Mouse (Mus musculus): ENCODE results near the gene Ush2a. TPM values are rescaled to one million over a fixed set of nuclear protein-coding genes. Genes with fewer than 3 reads are reported as not detected.

Ush2a gene
- polyA plus RNA-seq, 1 experiment from 2014 or later, result 0.09 TPM

DNA sequence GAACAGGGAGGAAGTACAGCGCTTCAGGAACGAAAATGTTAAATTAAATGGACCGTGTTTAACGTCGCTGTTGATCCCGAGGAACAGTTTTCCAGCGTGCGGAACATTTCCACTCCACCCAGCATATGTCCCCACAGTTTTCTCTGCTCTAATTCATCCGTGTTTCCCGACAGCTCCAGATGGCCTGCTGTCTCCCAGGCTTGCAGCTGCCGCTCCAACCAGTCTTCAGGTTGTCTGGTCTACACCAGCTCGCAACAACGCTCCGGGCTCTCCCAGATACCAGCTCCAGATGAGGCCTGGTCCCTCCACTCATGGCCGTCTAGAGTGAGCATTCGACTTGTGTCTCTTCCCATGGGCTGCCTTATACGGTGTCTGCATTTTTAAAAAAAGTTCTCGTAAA lies 452.3 kb downstream of the Ush2a start:
- DNase-seq (ENCODE audit: extremely low spot score, low spot score), result no peak
- no peaks in the 10 kb centered on the region for H3K36me3 ChIP-seq (replicated peaks)
- H3K4me3 ChIP-seq, result no peak overlapping the region
- WGBS, result 96% methylated on average over 18 of the region's 18 CpGs
- no peaks in the 10 kb centered on the region for H3K9me3 ChIP-seq
- no peaks in the 10 kb centered on the region for H3K4me1 ChIP-seq
- no peak overlapping the region for H3K27ac ChIP-seq
- no peaks in the 10 kb centered on the region for H3K27me3 ChIP-seq (ENCODE audit: poor library complexity, severe bottlenecking)

DNA sequence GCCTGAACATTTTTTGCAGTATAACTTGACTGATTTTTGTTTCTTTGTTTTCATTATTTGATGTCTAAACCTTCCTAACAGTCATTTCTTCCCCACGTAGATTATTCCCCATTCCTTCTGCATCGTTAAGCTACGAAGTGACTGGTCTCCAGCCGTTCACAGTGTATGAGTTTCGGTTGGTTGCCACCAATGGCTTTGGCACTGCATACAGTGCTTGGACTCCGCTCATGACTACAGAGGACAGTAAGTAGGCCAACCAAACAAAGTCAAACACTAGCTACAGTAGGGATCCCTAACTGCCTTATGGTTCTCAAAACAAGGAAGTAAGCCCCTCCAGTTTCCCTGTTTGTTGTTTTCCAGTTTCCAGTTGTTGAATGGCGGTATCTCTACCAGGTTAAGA lies 453.1 kb downstream of the Ush2a start:
- 88% methylated on average over 7 of the region's 7 CpGs for WGBS
- Histone ChIP-seq H3K9me3 (no peaks in the 10 kb centered on the region), H3K27ac (no peak overlapping the region), H3K27me3 (ENCODE audit: poor library complexity, severe bottlenecking) (no peaks in the 10 kb centered on the region), H3K4me1 (no peaks in the 10 kb centered on the region), H3K36me3 (replicated peaks) (no peaks in the 10 kb centered on the region), H3K4me3 (no peak overlapping the region)
- no peak for DNase-seq (ENCODE audit: extremely low spot score, low spot score)

DNA sequence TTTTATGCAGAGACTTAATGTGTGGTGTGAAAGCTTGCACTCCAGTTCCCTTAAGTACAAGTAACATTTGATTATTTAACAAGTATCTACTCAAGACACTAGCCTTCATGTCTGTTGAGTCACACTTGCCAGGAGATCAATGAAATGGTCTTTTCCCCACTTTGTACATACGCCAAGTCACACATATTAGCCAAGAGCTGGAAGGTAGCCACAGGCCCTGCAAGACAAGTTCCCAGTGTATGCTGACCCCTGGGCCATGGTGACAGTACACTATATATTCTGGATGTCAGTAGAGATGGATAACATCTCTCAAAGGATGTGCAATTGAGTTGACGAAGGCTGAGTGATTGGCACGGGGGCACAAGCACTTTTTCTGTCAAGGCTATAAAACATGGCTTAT lies 455.1 kb downstream of the Ush2a start:
- Histone ChIP-seq H3K27me3 (ENCODE audit: poor library complexity, severe bottlenecking) (no peaks in the 10 kb centered on the region), H3K4me1 (no peaks in the 10 kb centered on the region), H3K4me3 (no peak overlapping the region), H3K9me3 (no peaks in the 10 kb centered on the region), H3K36me3 (replicated peaks) (no peaks in the 10 kb centered on the region), H3K27ac (no peak overlapping the region)
- DNase-seq (ENCODE audit: extremely low spot score, low spot score), result no peak
- 97% methylated on average over 3 of the region's 3 CpGs for WGBS

DNA sequence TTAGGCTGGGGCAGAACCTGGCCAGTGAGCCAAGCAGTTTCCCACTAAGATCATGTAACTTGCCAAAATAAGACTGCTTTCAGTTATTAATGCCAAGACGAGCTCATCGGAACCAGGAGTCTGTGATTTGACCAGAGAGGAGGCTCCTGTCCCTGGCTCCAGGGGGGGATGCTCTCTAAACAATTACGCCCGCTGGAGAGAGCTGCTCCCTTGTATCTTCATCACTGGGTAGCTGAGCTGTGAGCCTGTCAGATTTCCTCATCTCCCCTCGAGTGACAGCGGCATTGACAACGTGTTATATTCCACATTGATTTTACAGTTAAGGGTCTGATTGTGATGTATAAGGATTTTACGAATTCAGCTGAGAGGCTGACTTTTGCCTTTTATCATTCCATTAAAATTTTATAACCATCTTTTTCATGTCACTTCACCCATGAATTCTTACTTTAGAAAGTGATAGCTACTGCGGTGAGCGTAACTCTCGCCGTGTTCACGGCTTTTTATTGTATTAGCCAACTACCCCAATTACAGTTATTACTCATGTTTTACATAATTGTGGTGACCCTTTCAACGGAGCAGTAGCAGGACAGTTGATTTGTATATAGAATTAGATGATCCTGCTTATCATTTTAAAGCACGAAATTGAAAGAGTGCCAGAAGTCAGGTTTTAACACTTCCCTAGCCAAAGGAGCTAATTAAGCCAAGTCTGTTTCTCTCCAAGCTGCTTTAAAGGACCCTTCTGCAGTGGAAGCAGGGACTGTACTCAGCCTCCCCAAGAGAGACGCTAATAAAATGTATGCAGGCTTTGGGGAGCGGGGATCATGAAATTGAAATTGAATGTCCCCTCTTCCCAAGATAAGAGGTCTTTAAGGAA lies 463.5 kb downstream of the Ush2a start:
- no peaks in the 10 kb centered on the region for H3K27me3 ChIP-seq (ENCODE audit: poor library complexity, severe bottlenecking)
- 78% methylated on average over 17 of the region's 17 CpGs for WGBS
- H3K36me3 ChIP-seq (replicated peaks), result no peaks in the 10 kb centered on the region
- no peak overlapping the region for H3K4me3 ChIP-seq
- H3K9me3 ChIP-seq, result no peaks in the 10 kb centered on the region
- DNase-seq (ENCODE audit: extremely low spot score, low spot score), result no peak
- H3K27ac ChIP-seq, result no peak overlapping the region
- peaks cover 6% of the 10 kb centered on the region; the same call in 1 of the 2 replicates for H3K4me1 ChIP-seq

DNA sequence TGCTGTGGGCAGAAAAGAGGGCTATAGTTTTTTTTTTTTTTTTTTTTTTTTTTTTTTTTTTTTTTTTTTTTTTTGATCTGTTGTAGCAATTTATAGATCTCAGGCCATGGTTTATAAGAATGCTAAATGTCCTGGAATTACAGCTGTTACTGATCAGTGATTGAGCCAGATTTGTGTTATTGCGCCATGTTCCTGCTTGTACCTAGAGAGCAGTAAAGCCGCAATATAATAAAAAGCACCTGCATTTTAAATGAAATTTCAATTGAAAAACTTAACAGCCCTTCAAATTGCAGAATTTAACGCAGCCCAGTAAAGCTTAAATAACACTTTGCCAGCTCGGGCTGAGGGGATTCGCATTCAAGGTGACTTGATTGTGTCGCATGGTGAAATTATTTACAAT lies 465.1 kb downstream of the Ush2a start:
- no peak for DNase-seq (ENCODE audit: extremely low spot score, low spot score)

DNA sequence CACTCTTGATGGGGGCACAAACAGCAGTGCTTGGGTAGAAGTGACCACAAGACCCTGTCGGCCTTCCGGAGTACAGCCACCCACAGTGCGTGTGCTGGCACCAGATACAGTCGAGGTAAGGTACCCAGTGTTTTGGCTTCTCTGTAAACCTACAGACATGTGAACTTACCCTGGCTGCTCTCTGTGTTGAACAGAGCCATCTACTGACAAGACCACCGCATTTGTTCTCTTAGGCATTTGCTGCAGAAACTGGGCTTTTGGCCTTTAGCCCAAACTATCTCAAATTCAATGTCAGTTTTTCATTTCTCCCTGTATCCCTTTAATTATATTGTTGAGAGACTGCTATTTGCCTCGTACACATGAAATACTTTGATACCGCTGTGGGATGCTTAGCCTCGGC lies 466.8 kb downstream of the Ush2a start:
- DNase-seq (ENCODE audit: extremely low spot score, low spot score), result no peak
- Histone ChIP-seq H3K36me3 (replicated peaks) (no peaks in the 10 kb centered on the region), H3K4me1 (peaks cover 6% of the 10 kb centered on the region; the same call in 1 of the 2 replicates), H3K4me3 (no peak overlapping the region), H3K27ac (no peak overlapping the region), H3K9me3 (no peaks in the 10 kb centered on the region), H3K27me3 (ENCODE audit: poor library complexity, severe bottlenecking) (no peaks in the 10 kb centered on the region)
- WGBS, result 94% methylated on average over 8 of the region's 8 CpGs

More for the DNA sequence above, 465.1 kb downstream of the Ush2a start:
- H3K27me3 ChIP-seq (ENCODE audit: poor library complexity, severe bottlenecking), result no peaks in the 10 kb centered on the region
- H3K27ac ChIP-seq, result no peak overlapping the region
- 85% methylated on average over 6 of the region's 6 CpGs for WGBS
- peaks cover 6% of the 10 kb centered on the region; the same call in 1 of the 2 replicates for H3K4me1 ChIP-seq
- H3K36me3 ChIP-seq (replicated peaks), result no peaks in the 10 kb centered on the region
- H3K9me3 ChIP-seq, result no peaks in the 10 kb centered on the region
- H3K4me3 ChIP-seq, result no peak overlapping the region

DNA sequence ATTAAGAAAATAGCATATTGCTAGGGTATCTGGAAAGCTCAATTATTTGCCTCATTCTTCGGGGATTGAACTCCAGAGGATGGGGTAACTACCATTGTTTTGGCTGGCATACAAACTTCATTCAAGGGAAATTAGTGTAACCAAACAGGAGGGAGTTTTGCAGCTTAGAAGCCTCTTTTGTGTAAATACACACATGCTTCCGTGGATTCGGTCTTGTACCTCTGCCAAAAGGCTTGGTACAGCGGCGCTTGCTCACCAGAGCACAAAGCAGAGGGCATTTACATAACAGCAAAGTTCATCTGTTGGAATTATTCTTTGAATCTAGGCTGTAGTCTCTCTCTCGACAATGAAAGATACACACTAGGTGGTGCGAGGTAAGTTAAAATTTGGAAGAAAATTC lies 467.4 kb downstream of the Ush2a start:
- Histone ChIP-seq H3K4me1 (peaks cover 6% of the 10 kb centered on the region; the same call in 1 of the 2 replicates), H3K36me3 (replicated peaks) (no peaks in the 10 kb centered on the region), H3K4me3 (no peak overlapping the region), H3K27ac (no peak overlapping the region), H3K27me3 (ENCODE audit: poor library complexity, severe bottlenecking) (no peaks in the 10 kb centered on the region), H3K9me3 (no peaks in the 10 kb centered on the region)
- DNase-seq (ENCODE audit: extremely low spot score, low spot score), result no peak
- WGBS, result 78% methylated on average over 7 of the region's 7 CpGs

DNA sequence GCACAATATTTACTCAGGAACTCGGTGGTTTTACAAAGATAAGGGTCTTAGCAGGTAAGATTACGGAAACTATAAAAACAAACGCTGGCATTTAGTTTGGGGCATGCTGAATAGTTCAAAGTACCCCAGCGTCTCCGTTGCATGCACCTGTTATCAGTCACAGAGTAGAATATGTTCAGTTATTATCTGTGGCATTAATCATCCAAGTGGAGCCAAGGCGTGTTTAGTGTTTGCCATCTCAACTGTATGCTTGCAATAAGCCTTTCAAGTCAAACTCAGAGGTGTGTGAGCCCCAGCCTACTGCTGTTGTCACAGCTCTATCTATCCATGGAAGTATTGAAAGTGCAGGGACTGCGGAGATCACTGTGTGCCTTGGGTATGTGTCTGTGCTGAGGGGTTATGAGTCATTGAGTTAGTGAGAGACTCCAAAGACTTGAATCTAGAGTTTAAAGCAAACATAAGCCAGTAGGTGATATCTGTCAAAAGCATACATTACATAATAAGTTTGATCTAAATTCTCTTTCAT lies 473.0 kb downstream of the Ush2a start:
- no peaks in the 10 kb centered on the region for H3K36me3 ChIP-seq (replicated peaks)
- 94% methylated on average over 7 of the region's 7 CpGs for whole genome bisulfite sequencing
- no peaks in the 10 kb centered on the region for H3K9me3 ChIP-seq
- no peak overlapping the region for H3K4me3 ChIP-seq
- no peaks in the 10 kb centered on the region for H3K27me3 ChIP-seq (ENCODE audit: poor library complexity, severe bottlenecking)
- no peak overlapping the region for H3K27ac ChIP-seq
- no peak for DNase-seq (ENCODE audit: extremely low spot score, low spot score)
- H3K4me1 ChIP-seq, result no peaks in the 10 kb centered on the region

DNA sequence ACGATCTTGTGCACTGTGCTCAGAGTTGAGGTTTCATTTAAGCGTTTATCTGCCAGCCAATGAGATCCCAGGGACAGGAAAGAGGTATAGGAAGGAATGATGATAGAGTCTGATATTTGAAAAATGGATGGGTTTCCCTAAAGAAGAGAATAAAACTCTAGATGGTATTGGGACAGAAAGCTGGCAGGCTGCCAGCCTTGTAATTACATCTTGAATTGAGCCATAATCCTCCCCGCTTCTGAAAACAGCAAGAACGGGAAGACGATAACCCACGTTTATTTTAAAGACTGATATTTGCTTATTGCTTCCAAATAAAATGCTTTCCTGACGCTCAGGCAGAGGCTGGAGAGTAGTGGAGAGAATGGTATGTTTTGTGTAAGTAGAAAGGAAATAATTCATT lies 481.1 kb downstream of the Ush2a start:
- WGBS, result 91% methylated on average over 7 of the region's 7 CpGs
- no peaks in the 10 kb centered on the region for H3K9me3 ChIP-seq

DNA sequence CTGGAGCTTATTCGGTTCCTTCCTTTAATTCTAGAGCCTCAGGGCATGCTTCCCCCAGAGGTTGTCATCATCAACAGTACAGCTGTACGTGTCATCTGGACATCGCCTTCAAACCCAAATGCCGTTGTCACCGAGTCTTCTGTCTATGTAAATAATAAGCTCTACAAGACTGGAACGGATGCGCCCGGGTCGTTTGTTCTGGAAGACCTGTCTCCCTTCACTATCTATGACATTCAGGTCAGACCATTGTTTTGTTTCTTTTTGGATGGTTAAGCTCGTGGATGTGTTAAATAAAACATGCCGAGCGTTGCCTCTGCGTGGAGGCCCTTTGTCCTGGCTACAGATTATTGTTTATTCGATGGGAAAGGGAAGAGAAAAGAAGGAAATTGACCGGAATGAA lies 493.2 kb downstream of the Ush2a start:
- no peaks in the 10 kb centered on the region for H3K27me3 ChIP-seq (ENCODE audit: poor library complexity, severe bottlenecking)
- H3K9me3 ChIP-seq, result no peaks in the 10 kb centered on the region
- no peak overlapping the region for H3K27ac ChIP-seq
- no peak for DNase-seq (ENCODE audit: extremely low spot score, low spot score)
- peaks cover 6% of the 10 kb centered on the region; the same call in 1 of the 2 replicates for H3K4me1 ChIP-seq
- 69% methylated on average over 15 of the region's 15 CpGs for WGBS
- no peaks in the 10 kb centered on the region for H3K36me3 ChIP-seq (replicated peaks)
- H3K4me3 ChIP-seq, result no peak overlapping the region

More for the DNA sequence above, 481.1 kb downstream of the Ush2a start:
- Histone ChIP-seq H3K4me1 (no peaks in the 10 kb centered on the region), H3K27me3 (ENCODE audit: poor library complexity, severe bottlenecking) (no peaks in the 10 kb centered on the region), H3K27ac (no peak overlapping the region), H3K36me3 (replicated peaks) (no peaks in the 10 kb centered on the region), H3K4me3 (no peak overlapping the region)
- no peak for DNase-seq (ENCODE audit: extremely low spot score, low spot score)

DNA sequence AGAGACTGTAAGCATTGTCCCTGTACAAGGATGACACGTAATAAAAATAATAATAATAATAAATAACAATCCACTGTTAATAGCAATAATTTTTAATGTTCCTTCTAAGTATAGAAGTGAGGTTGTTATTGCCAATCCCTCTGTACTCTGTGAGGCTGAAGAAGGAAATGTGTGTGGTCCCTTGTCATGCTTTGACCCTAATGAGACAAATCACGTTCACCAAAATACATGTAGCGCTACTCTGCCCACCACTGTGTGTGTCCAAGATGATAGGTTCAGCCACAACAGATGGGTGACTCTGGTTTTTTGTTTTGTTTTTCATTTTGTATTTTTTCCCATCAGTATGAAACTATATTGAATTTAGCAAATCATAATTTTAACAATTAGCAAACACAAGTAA lies 498.7 kb downstream of the Ush2a start:
- no peaks in the 10 kb centered on the region for H3K36me3 ChIP-seq (replicated peaks)
- DNase-seq (ENCODE audit: extremely low spot score, low spot score), result no peak
- H3K4me3 ChIP-seq, result no peak overlapping the region
- no peaks in the 10 kb centered on the region for H3K9me3 ChIP-seq
- peaks cover 11% of the 10 kb centered on the region for H3K4me1 ChIP-seq
- WGBS, result 93% methylated on average over 3 of the region's 3 CpGs
- no peaks in the 10 kb centered on the region for H3K27me3 ChIP-seq (ENCODE audit: poor library complexity, severe bottlenecking)
- no peak overlapping the region for H3K27ac ChIP-seq

DNA sequence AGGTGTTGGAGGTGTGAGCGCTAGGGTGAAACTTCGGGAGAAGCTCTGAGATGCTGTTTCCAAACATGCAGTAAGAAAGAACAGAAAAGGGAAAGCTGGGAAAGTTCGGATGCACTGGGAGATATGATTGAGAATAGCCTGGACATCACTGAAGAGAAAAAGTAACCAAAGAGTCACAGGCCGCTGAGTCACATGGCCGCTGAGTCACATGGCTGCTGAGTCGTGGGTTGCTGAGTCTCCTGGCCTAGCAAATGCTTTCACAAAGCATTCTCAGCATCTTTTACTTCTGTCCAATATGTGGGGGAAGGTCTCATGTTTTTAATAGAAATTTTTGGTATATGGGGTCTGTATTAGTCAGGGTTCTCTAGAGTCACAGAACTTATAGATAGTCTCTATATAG lies 500.6 kb downstream of the Ush2a start:
- H3K27me3 ChIP-seq (ENCODE audit: poor library complexity, severe bottlenecking), result no peaks in the 10 kb centered on the region
- WGBS, result 90% methylated on average over 6 of the region's 6 CpGs
- DNase-seq (ENCODE audit: extremely low spot score, low spot score), result no peak

DNA sequence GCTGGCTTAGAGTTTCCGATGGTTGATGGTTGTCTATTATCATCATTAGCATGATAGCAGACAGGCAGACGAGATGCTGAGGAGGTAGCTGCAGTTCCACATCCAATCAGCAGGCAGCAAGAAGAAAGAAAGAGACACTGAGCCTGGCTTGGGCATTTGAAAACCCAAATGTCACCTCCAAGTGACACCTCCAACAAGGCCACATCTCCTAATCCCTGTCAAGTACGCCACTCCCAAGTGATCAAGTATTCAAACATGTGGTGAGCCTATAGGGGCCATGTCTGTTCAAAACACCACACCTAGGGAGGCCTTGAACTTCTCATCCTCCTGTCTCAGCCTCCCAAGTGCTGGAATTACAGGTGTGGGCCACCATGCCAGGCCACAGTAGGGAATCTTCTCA lies 501.9 kb downstream of the Ush2a start:
- Histone ChIP-seq H3K4me1 (peaks cover 20% of the 10 kb centered on the region), H3K27ac (no peak overlapping the region), H3K36me3 (replicated peaks) (no peaks in the 10 kb centered on the region), H3K4me3 (no peak overlapping the region), H3K27me3 (ENCODE audit: poor library complexity, severe bottlenecking) (no peaks in the 10 kb centered on the region), H3K9me3 (no peaks in the 10 kb centered on the region)
- 86% methylated on average over 3 of the region's 3 CpGs for WGBS
- no peak for DNase-seq (ENCODE audit: extremely low spot score, low spot score)

More for the DNA sequence above, 500.6 kb downstream of the Ush2a start:
- no peak overlapping the region for H3K4me3 ChIP-seq
- H3K9me3 ChIP-seq, result no peaks in the 10 kb centered on the region
- no peak overlapping the region for H3K27ac ChIP-seq
- peaks cover 20% of the 10 kb centered on the region for H3K4me1 ChIP-seq
- H3K36me3 ChIP-seq (replicated peaks), result no peaks in the 10 kb centered on the region
